ENCODE assay signal across 8 mouse cellular contexts in genomic region chr10:96690868-96691302, GRCm38 (mm10).
A peak's percentile ranks its signal among the peaks of the same experiment; 100 is the strongest.
DNase-seq lines count a peak whose midpoint lies in the region; ATAC-seq and TF ChIP-seq lines count a peak whose summit lies in the region.

No protein-coding gene starts in this region.

- no peak overlapping the region for H3K4me3 ChIP-seq in liver, embryonic 14.5 days (ENCODE audit: insufficient read depth in 1 of 2, low read depth in 2 of 2, low read length in 2 of 2)
- no peak overlapping the region for H3K4me3 ChIP-seq in liver, embryonic 11.5 days (ENCODE audit: low read depth, low read length)

- peak; percentile 58; the same call in 1 of the 2 replicates for ATAC-seq in liver, embryonic 14.5 days (ENCODE audit: insufficient read depth)
- no peak for ATAC-seq in liver, embryonic 11.5 days (replicated peaks; ENCODE audit: low FRiP score)

- no peaks in the 10 kb centered on the region for H3K36me3 ChIP-seq in liver, embryonic 14.5 days (replicated peaks; ENCODE audit: control insufficient read depth, insufficient read depth, low read depth)
- H3K36me3 ChIP-seq in liver, embryonic 11.5 days (ENCODE audit: control insufficient read depth, insufficient read depth, low read length), result no peaks in the 10 kb centered on the region

- H3K9ac ChIP-seq in liver, embryonic 14.5 days (replicated peaks), result no peak overlapping the region
- no peak overlapping the region for H3K9ac ChIP-seq in liver, embryonic 11.5 days (ENCODE audit: low read depth, low read length)

- 56% methylated on average over 2 of the region's 2 CpGs for WGBS in liver, embryonic 14.5 days (ENCODE audit: insufficient replicate concordance)
- 64% methylated on average over 2 of the region's 2 CpGs for WGBS in liver, embryonic 11.5 days

- TF ChIP-seq CTCF in liver, embryonic 14.5 days (IDR thresholded peaks at IDR 0.05; ENCODE audit: low read depth), result no peak

- H3K9me3 ChIP-seq in liver, embryonic 14.5 days (ENCODE audit: control insufficient read depth, low read length), result no peaks in the 10 kb centered on the region
- H3K9me3 ChIP-seq in liver, embryonic 11.5 days (ENCODE audit: control insufficient read depth, low read length), result no peaks in the 10 kb centered on the region

- DNase-seq in liver, embryonic 14.5 days (ENCODE audit: low read depth in 3 of 3, low spot score in 3 of 3), result no peak
- DNase-seq in liver, embryonic 11.5 days (ENCODE audit: low spot score), result no peak
- DNase-seq in adrenal gland, postnatal 36 days, result peak; percentile 52 to 64
- DNase-seq in kidney, adult 11 months, result peak; percentile 74
- peak; percentile 65 for DNase-seq in lung, postnatal 14 days
- no peak for DNase-seq in cerebellum, postnatal 4 days (ENCODE audit: low spot score in 2 of 2)
- no peak for DNase-seq in cerebellum, postnatal 36 days
- no peak for DNase-seq in left cerebral cortex, adult 11 months (ENCODE audit: low spot score)

- no peaks in the 10 kb centered on the region for H3K27me3 ChIP-seq in liver, embryonic 14.5 days (ENCODE audit: control insufficient read depth, insufficient read depth, low read length)
- no peaks in the 10 kb centered on the region for H3K27me3 ChIP-seq in liver, embryonic 11.5 days (replicated peaks; ENCODE audit: control insufficient read depth, insufficient read depth, low read length)

- H3K4me2 ChIP-seq in liver, embryonic 14.5 days (ENCODE audit: low read depth), result no peak overlapping the region; the same call in 1 of the 2 replicates
- H3K4me2 ChIP-seq in liver, embryonic 11.5 days, result no peak overlapping the region

- peaks cover 0 to 5% of the 10 kb centered on the region in 2 experiments; a peak in 2 of 4 replicates for H3K4me1 ChIP-seq in liver, embryonic 14.5 days (replicated peaks; ENCODE audit: control insufficient read depth in 2 of 2, insufficient read depth in 2 of 2, low read length in 1 of 2)
- peaks cover 7% of the 10 kb centered on the region for H3K4me1 ChIP-seq in liver, embryonic 11.5 days (replicated peaks; ENCODE audit: control insufficient read depth, insufficient read depth, low read length)

- no peak for TF ChIP-seq EP300 in liver, embryonic 14.5 days (IDR thresholded peaks at IDR 0.05; ENCODE audit: low read depth)

- H3K27ac ChIP-seq in liver, embryonic 14.5 days, result no peak overlapping the region
- H3K27ac ChIP-seq in liver, embryonic 11.5 days (ENCODE audit: low read depth, low read length), result no peak overlapping the region

Comparison
In these comparisons a context has a peak if more than half of its experiments do, and no peak if none do; other contexts are left out.
1. DNase-seq: peak in adrenal gland, postnatal 36 days (2 of 2), kidney, adult 11 months (single experiment) and lung, postnatal 14 days (single experiment); none in liver, embryonic 14.5 days (0 of 3), liver, embryonic 11.5 days (single experiment), cerebellum, postnatal 4 days (0 of 2), cerebellum, postnatal 36 days (0 of 2) and left cerebral cortex, adult 11 months (single experiment).